Comparison of ENCODE assay signal across 11 mouse cellular contexts in genomic region chr9:100506652-100507051, GRCm38 (mm10). TPM values are rescaled to one million over a fixed set of nuclear protein-coding genes. Genes with fewer than 3 reads are reported as not detected.
DNase-seq lines count a peak whose midpoint lies in the region; ATAC-seq and TF ChIP-seq lines count a peak whose summit lies in the region.
"Had no signal": no experiment of that assay in that cellular context is flagged by ENCODE, and none has a peak within 500 bp of the region (broad histone marks: within the 10 kb centered on the region; RNA-seq: fewer than 3 reads in every experiment).

No protein-coding gene starts in this region.

- no peak for ATAC-seq in intestine, embryonic 14.5 days (replicated peaks; ENCODE audit: low FRiP score, low TSS enrichment, low read depth)
- no peak for ATAC-seq in hindbrain, embryonic 13.5 days (ENCODE audit: low FRiP score)
- ATAC-seq in midbrain, postnatal 0 days (ENCODE audit: low FRiP score) = no peak

- H3K9me3 ChIP-seq in intestine, embryonic 14.5 days (ENCODE audit: control insufficient read depth, low read length) = no peaks in the 10 kb centered on the region
- no peaks in the 10 kb centered on the region for H3K9me3 ChIP-seq in hindbrain, embryonic 13.5 days
- H3K9me3 ChIP-seq in midbrain, postnatal 0 days (ENCODE audit: low read length) = no peaks in the 10 kb centered on the region
- H3K9me3 ChIP-seq: embryonic facial prominence, embryonic 12.5 days; midbrain, embryonic 12.5 days had no signal

- H3K4me3 ChIP-seq in bone marrow macrophage, adult 2 months (ENCODE audit: insufficient read depth, low read length) = no peak overlapping the region
- peak overlapping the region; percentile 15; the same call in 1 of the 2 replicates for H3K4me3 ChIP-seq in intestine, embryonic 14.5 days (ENCODE audit: low read depth, low read length)
- H3K4me3 ChIP-seq in hindbrain, embryonic 13.5 days = no peak overlapping the region
- no peak overlapping the region for H3K4me3 ChIP-seq in midbrain, postnatal 0 days (ENCODE audit: low read depth, low read length)
- H3K4me3 ChIP-seq: embryonic facial prominence, embryonic 12.5 days; midbrain, embryonic 12.5 days had no signal

- no peaks in the 10 kb centered on the region for H3K27me3 ChIP-seq in intestine, embryonic 14.5 days (replicated peaks; ENCODE audit: control insufficient read depth, insufficient read depth, low read length)
- no peaks in the 10 kb centered on the region for H3K27me3 ChIP-seq in hindbrain, embryonic 13.5 days
- no peaks in the 10 kb centered on the region for H3K27me3 ChIP-seq in midbrain, postnatal 0 days (ENCODE audit: insufficient read depth, low read length)
- H3K27me3 ChIP-seq: embryonic facial prominence, embryonic 12.5 days; midbrain, embryonic 12.5 days had no signal

- DNase-seq in adrenal gland, postnatal 10 days = peak; percentile 68
- DNase-seq in adrenal gland, postnatal 4 days (ENCODE audit: low spot score in 2 of 2) = no peak
- no peak for DNase-seq in intestine, embryonic 14.5 days (ENCODE audit: low spot score)
- peak; percentile 82 for DNase-seq in lung, postnatal 25 days (ENCODE audit: low spot score)
- no peak for DNase-seq in midbrain, postnatal 0 days (ENCODE audit: low spot score)
- no peak for DNase-seq in embryo, embryonic 11 days
- DNase-seq: right cerebral cortex, postnatal 4 days had no signal

- H3K27ac ChIP-seq in bone marrow macrophage, adult 2 months (ENCODE audit: insufficient read depth, low read depth, low read length) = peak overlapping the region; percentile 23; the same call in 1 of the 2 replicates
- H3K27ac ChIP-seq in intestine, embryonic 14.5 days (ENCODE audit: low read depth) = no peak overlapping the region
- H3K27ac ChIP-seq in hindbrain, embryonic 13.5 days = no peak overlapping the region
- no peak overlapping the region for H3K27ac ChIP-seq in midbrain, postnatal 0 days (ENCODE audit: low read depth, low read length)
- H3K27ac ChIP-seq: embryonic facial prominence, embryonic 12.5 days; midbrain, embryonic 12.5 days had no signal

- H3K36me3 ChIP-seq in intestine, embryonic 14.5 days (ENCODE audit: control insufficient read depth, insufficient read depth, low read length) = no peaks in the 10 kb centered on the region
- no peaks in the 10 kb centered on the region for H3K36me3 ChIP-seq in hindbrain, embryonic 13.5 days
- H3K36me3 ChIP-seq in midbrain, postnatal 0 days (ENCODE audit: insufficient read depth, low read length) = no peaks in the 10 kb centered on the region
- H3K36me3 ChIP-seq: midbrain, embryonic 12.5 days had no signal

- TF ChIP-seq CTCF in bone marrow macrophage, adult 2 months (IDR thresholded peaks at IDR 0.05; ENCODE audit: low read depth, low read length) = no peak
- no peak for TF ChIP-seq CTCF in midbrain, postnatal 0 days (IDR thresholded peaks at IDR 0.05)

- peaks cover 16% of the 10 kb centered on the region for H3K4me1 ChIP-seq in bone marrow macrophage, adult 2 months (ENCODE audit: control insufficient read depth, insufficient read depth, low read length)
- no peaks in the 10 kb centered on the region for H3K4me1 ChIP-seq in intestine, embryonic 14.5 days (replicated peaks; ENCODE audit: control insufficient read depth, insufficient read depth, low read length)
- no peaks in the 10 kb centered on the region for H3K4me1 ChIP-seq in hindbrain, embryonic 13.5 days (replicated peaks)
- H3K4me1 ChIP-seq in midbrain, postnatal 0 days (ENCODE audit: insufficient read depth, low read length) = no peaks in the 10 kb centered on the region
- H3K4me1 ChIP-seq: midbrain, embryonic 12.5 days had no signal

- 41% methylated on average over 2 of the region's 2 CpGs for WGBS in intestine, embryonic 14.5 days
- 80% methylated on average over 2 of the region's 2 CpGs for WGBS in hindbrain, embryonic 13.5 days
- 74% methylated on average over 2 of the region's 2 CpGs for WGBS in midbrain, postnatal 0 days

- H3K4me2 ChIP-seq in intestine, embryonic 14.5 days (ENCODE audit: low read length) = peak overlapping the region; percentile 22; the same call in 1 of the 2 replicates
- H3K4me2 ChIP-seq in hindbrain, embryonic 13.5 days = no peak overlapping the region
- H3K4me2 ChIP-seq in midbrain, postnatal 0 days (ENCODE audit: low read depth, low read length, poor library complexity, severe bottlenecking) = no peak overlapping the region
- H3K4me2 ChIP-seq: embryonic facial prominence, embryonic 12.5 days; midbrain, embryonic 12.5 days had no signal

- no peak for TF ChIP-seq POLR2A in bone marrow macrophage, adult 2 months (IDR thresholded peaks at IDR 0.05; ENCODE audit: borderline replicate concordance, low read depth, low read length)

- H3K9ac ChIP-seq in intestine, embryonic 14.5 days (ENCODE audit: low read length) = no peak overlapping the region
- no peak overlapping the region for H3K9ac ChIP-seq in hindbrain, embryonic 13.5 days
- no peak overlapping the region for H3K9ac ChIP-seq in midbrain, postnatal 0 days (replicated peaks; ENCODE audit: low read length, poor library complexity, severe bottlenecking)
- H3K9ac ChIP-seq: embryonic facial prominence, embryonic 12.5 days; midbrain, embryonic 12.5 days had no signal

RNA-seq across cellular contexts. Expression of gene Il20rb, which starts 20.1 kb away (rescaled TPM):
- 1 to 10 TPM; 1.5 to 2.9 TPM for total RNA-seq in adrenal gland, postnatal 10 days (2021)
- 1 to 10 TPM; 4.6 to 4.7 TPM for total RNA-seq in adrenal gland, postnatal 4 days (2021)
- 1.1 and 2.1 TPM in 2 replicates for polyA plus RNA-seq in bone marrow macrophage, adult 2 months (2012; ENCODE audit: insufficient read depth, insufficient read length, missing spikeins)
- polyA plus RNA-seq in intestine, embryonic 14.5 days (2014; fragmentation: Nextera tagmentation; extraction: Ambion mirVana) = 1.5 and 1.6 TPM in 2 replicates
- polyA plus RNA-seq in hindbrain, embryonic 13.5 days (2015; fragmentation: Nextera tagmentation; extraction: Ambion mirVana) = 0.53 and 0.63 TPM in 2 replicates
- total RNA-seq in midbrain, postnatal 0 days (2014; rRNA removed) = 1.7 and 2.5 TPM in 2 replicates
- 0.99 and 1.1 TPM in 2 replicates for polyA plus RNA-seq in midbrain, postnatal 0 days (2015; fragmentation: Nextera tagmentation; extraction: Ambion mirVana)

RNA-seq across cellular contexts. Expression of gene Nck1, which starts 39.3 kb away (rescaled TPM):
- 10 to 100 TPM; 52.4 to 57.3 TPM for total RNA-seq in adrenal gland, postnatal 10 days (2021)
- 10 to 100 TPM; 47.5 to 48.0 TPM for total RNA-seq in adrenal gland, postnatal 4 days (2021)
- polyA plus RNA-seq in bone marrow macrophage, adult 2 months (2012; ENCODE audit: insufficient read depth, insufficient read length, missing spikeins) = 46.8 and 52.9 TPM in 2 replicates
- polyA plus RNA-seq in intestine, embryonic 14.5 days (2014; fragmentation: Nextera tagmentation; extraction: Ambion mirVana) = 57.2 and 65.8 TPM in 2 replicates
- polyA plus RNA-seq in hindbrain, embryonic 13.5 days (2015; fragmentation: Nextera tagmentation; extraction: Ambion mirVana) = 64.3 and 66.5 TPM in 2 replicates
- 14.8 and 16.9 TPM in 2 replicates for total RNA-seq in midbrain, postnatal 0 days (2014; rRNA removed)
- polyA plus RNA-seq in midbrain, postnatal 0 days (2015; fragmentation: Nextera tagmentation; extraction: Ambion mirVana) = 41.3 and 45.6 TPM in 2 replicates

Comparison
In these comparisons a context has a peak if more than half of its experiments do, and no peak if none do; other contexts are left out.
1. DNase-seq: peak in adrenal gland, postnatal 10 days (single experiment) and lung, postnatal 25 days (single experiment); none in adrenal gland, postnatal 4 days (0 of 2), intestine, embryonic 14.5 days (single experiment), midbrain, postnatal 0 days (single experiment) and embryo, embryonic 11 days (single experiment).